Mouse (Mus musculus) neural tube, embryonic 13.5 days (tissue): ENCODE data around the gene Slc25a35. TPM values are rescaled to one million over a fixed set of nuclear protein-coding genes. Genes with fewer than 3 reads are reported as not detected.
A peak's percentile ranks its signal among the peaks of the same experiment; 100 is the strongest.
"Not testable (repeated sequence)": the region's sequence is repeated elsewhere in the genome, so short reads cannot be mapped to it uniquely, and the experiment has no call there.

Experiments used
- ATAC-seq: fragments of 200-750 bp; cut with Nextera tagmentation; 2 replicates; pipeline ENCODE4 v1.8.0; 2017; ENCODE audit warnings: low read depth, mild to moderate bottlenecking, moderate TSS enrichment, moderate library complexity
- H3K27ac ChIP-seq: fragments of 300-500 bp; sonication (generic); replicated peaks from 2 replicates; pipeline ENCODE4 v1.5.1; 2015; ENCODE audit warnings: moderate library complexity, mild to moderate bottlenecking, inconsistent platforms
- H3K27me3 ChIP-seq: fragments of 300-500 bp; sonication (generic); 2 replicates; pipeline ENCODE4 v1.6.1; 2015; ENCODE audit warnings: mild to moderate bottlenecking, inconsistent platforms
- H3K36me3 ChIP-seq: fragments of 300-500 bp; sonication (generic); 2 replicates; pipeline ENCODE4 v1.6.1; 2015; ENCODE audit warnings: mild to moderate bottlenecking, inconsistent platforms
- H3K4me1 ChIP-seq: fragments of 300-500 bp; sonication (generic); replicated peaks from 2 replicates; pipeline ENCODE4 v1.6.1; 2015; ENCODE audit warnings: inconsistent platforms
- H3K4me2 ChIP-seq: fragments of 300-500 bp; sonication (generic); 2 replicates; pipeline ENCODE4 v1.6.1; 2015; ENCODE audit warnings: inconsistent platforms, mild to moderate bottlenecking, moderate library complexity
- H3K4me3 ChIP-seq: fragments of 300-500 bp; sonication (generic); 2 replicates; pipeline ENCODE4 v1.5.1; 2015; ENCODE audit warnings: mild to moderate bottlenecking, inconsistent platforms
- H3K9ac ChIP-seq: fragments of 300-500 bp; sonication (generic); 2 replicates; pipeline ENCODE4 v1.6.1; 2015; ENCODE audit warnings: moderate library complexity, mild to moderate bottlenecking, inconsistent platforms
- H3K9me3 ChIP-seq: fragments of 300-500 bp; sonication (generic); 2 replicates; pipeline ENCODE4 v1.6.1; 2016; ENCODE audit warnings: inconsistent platforms
- WGBS: fragments of 180-500 bp; shearing (Covaris S2); methylation state at CpG from one replicate; pipeline ENCODE4 v1.1.7; 2015; 5-methylcytosine and 5-hydroxymethylcytosine counted together
- polyA plus RNA-seq: library from polyadenylated mRNA; unstranded; fragments of >200 nt; fragmentation: Nextera tagmentation; extraction: Ambion mirVana; gene quantifications from 2 replicates; pipeline ENCODE4 v1.2.1, GENCODE M21; 2015

Gene Slc25a35
- polyA plus RNA-seq: 2.0 and 2.5 TPM in 2 replicates

GRCm38 (mm10) chr11:68967337-68968282 is at the start of gene Slc25a35:
Gene Slc25a35, plus strand, starts transcription at chr11:68968131.
- Histone ChIP-seq H3K4me3 (peak within 1 kb of the TSS; percentile 60), H3K9ac (peak within 1 kb of the TSS; percentile 81), H3K4me1 (peaks cover 15% of the 10 kb centered on the region), H3K27me3 (0 out of 2 replicates have a peak, but pooled peaks cover 3% of the 10 kb centered on the region), H3K4me2 (peak within 1 kb of the TSS; percentile 71), H3K27ac (peak within 1 kb of the TSS; percentile 64), H3K9me3 (no peaks in the 10 kb centered on the region), H3K36me3 (no peaks in the 10 kb centered on the region)
- WGBS: under 1% methylated on average over 50 of the region's 50 CpGs
- ATAC-seq: peak; percentile 96

- no peaks in the 10 kb centered on the region for H3K9me3 ChIP-seq
- no peak overlapping the region for H3K9ac ChIP-seq
- ATAC-seq: no peak
- peaks cover 13% of the 10 kb centered on the region for H3K4me1 ChIP-seq
- no peaks in the 10 kb centered on the region for H3K36me3 ChIP-seq
- H3K27ac ChIP-seq: no peak overlapping the region
- 58% methylated on average over 3 of the region's 3 CpGs for WGBS
- no peak overlapping the region for H3K4me2 ChIP-seq
- H3K27me3 ChIP-seq: no peaks in the 10 kb centered on the region
- H3K4me3 ChIP-seq: no peak overlapping the region
Measured at GRCm38 (mm10) chr11:68923191-68923590, 44.7 kb upstream of the Slc25a35 start.

GRCm38 (mm10) chr11:68924749-68925148 is 43.2 kb upstream of the Slc25a35 start:
- ATAC-seq: no peak
- no peaks in the 10 kb centered on the region for H3K27me3 ChIP-seq
- H3K4me1 ChIP-seq: peaks cover 13% of the 10 kb centered on the region
- 95% methylated on average over 2 of the region's 2 CpGs for WGBS
- no peaks in the 10 kb centered on the region for H3K9me3 ChIP-seq
- no peak overlapping the region for H3K4me3 ChIP-seq
- no peak overlapping the region for H3K9ac ChIP-seq
- no peaks in the 10 kb centered on the region for H3K36me3 ChIP-seq
- no peak overlapping the region for H3K27ac ChIP-seq
- no peak overlapping the region for H3K4me2 ChIP-seq

- no peak within 1 kb of the TSS for H3K4me2 ChIP-seq
- no peak within 1 kb of the TSS for H3K9ac ChIP-seq
- H3K36me3 ChIP-seq: no peaks in the 10 kb centered on the region
- no peak within 1 kb of the TSS for H3K27ac ChIP-seq
- peaks cover 8% of the 10 kb centered on the region for H3K4me1 ChIP-seq
- no peaks in the 10 kb centered on the region; the same call in 1 of the 2 replicates for H3K27me3 ChIP-seq
- H3K4me3 ChIP-seq: no peak within 1 kb of the TSS
- H3K9me3 ChIP-seq: no peaks in the 10 kb centered on the region
- WGBS: 82% methylated on average over 3 of the region's 3 CpGs
- no peak for ATAC-seq
Measured at GRCm38 (mm10) chr11:68926981-68927380, 41.0 kb upstream of the Slc25a35 start, which contains the start of gene Odf4. Gene Odf4, minus strand, starts transcription at chr11:68927081.

GRCm38 (mm10) chr11:68929947-68930346 is 38.0 kb upstream of the Slc25a35 start:
- Histone ChIP-seq H3K9ac (no peak overlapping the region), H3K4me1 (no peaks in the 10 kb centered on the region; the same call in 1 of the 2 replicates), H3K4me3 (no peak overlapping the region), H3K36me3 (no peaks in the 10 kb centered on the region), H3K4me2 (no peak overlapping the region), H3K9me3 (no peaks in the 10 kb centered on the region), H3K27ac (no peak overlapping the region), H3K27me3 (no peaks in the 10 kb centered on the region; the same call in 1 of the 2 replicates)
- no peak for ATAC-seq
- WGBS: 85% methylated on average over 6 of the region's 6 CpGs

GRCm38 (mm10) chr11:68933885-68934507 is 33.9 kb upstream of the Slc25a35 start:
- Histone ChIP-seq H3K27ac (peak overlapping the region; percentile 50; the same call in 1 of the 2 replicates), H3K9ac (no peak overlapping the region), H3K4me1 (peaks cover under 1% of the 10 kb centered on the region; the same call in 1 of the 2 replicates), H3K4me2 (no peak overlapping the region), H3K36me3 (no peaks in the 10 kb centered on the region), H3K27me3 (no peaks in the 10 kb centered on the region; the same call in 1 of the 2 replicates), H3K4me3 (no peak overlapping the region), H3K9me3 (no peaks in the 10 kb centered on the region)
- WGBS: 69% methylated on average over 5 of the region's 5 CpGs
- no peak for ATAC-seq

GRCm38 (mm10) chr11:68936951-68937350 is 31.0 kb upstream of the Slc25a35 start:
- 90% methylated on average over 4 of the region's 4 CpGs for WGBS
- H3K36me3 ChIP-seq, H3K27ac ChIP-seq, H3K4me3 ChIP-seq, H3K4me2 ChIP-seq, ATAC-seq, H3K9ac ChIP-seq, H3K9me3 ChIP-seq, H3K27me3 ChIP-seq: not testable (repeated sequence)
- peaks cover 18% of the 10 kb centered on the region for H3K4me1 ChIP-seq

- ATAC-seq: peak; percentile 99
- WGBS: 3% methylated on average over 16 of the region's 16 CpGs
- peak overlapping the region; percentile 83 for H3K27ac ChIP-seq
Measured at GRCm38 (mm10) chr11:68939451-68940304, 28.3 kb upstream of the Slc25a35 start.

GRCm38 (mm10) chr11:68940516-68940915 is 27.4 kb upstream of the Slc25a35 start:
- Histone ChIP-seq H3K27me3 (no peaks in the 10 kb centered on the region), H3K4me3 (peak overlapping the region; percentile 52), H3K4me1 (peaks cover 18% of the 10 kb centered on the region), H3K9me3 (no peaks in the 10 kb centered on the region), H3K4me2 (peak overlapping the region; percentile 62), H3K27ac (peak overlapping the region; percentile 83), H3K9ac (peak overlapping the region; percentile 74), H3K36me3 (peaks cover 13% of the 10 kb centered on the region; the same call in 1 of the 2 replicates)
- 59% methylated on average over 4 of the region's 4 CpGs for WGBS
- no peak for ATAC-seq

More at GRCm38 (mm10) chr11:68939451-68940304, 28.3 kb upstream of the Slc25a35 start:
- peak overlapping the region; percentile 52 for H3K4me3 ChIP-seq
- H3K9me3 ChIP-seq: no peaks in the 10 kb centered on the region
- H3K9ac ChIP-seq: peak overlapping the region; percentile 74
- H3K4me2 ChIP-seq: peak overlapping the region; percentile 62
- H3K4me1 ChIP-seq: peaks cover 18% of the 10 kb centered on the region
- peaks cover 10% of the 10 kb centered on the region; the same call in 1 of the 2 replicates for H3K36me3 ChIP-seq
- no peaks in the 10 kb centered on the region for H3K27me3 ChIP-seq

GRCm38 (mm10) chr11:68942731-68943130 is 25.2 kb upstream of the Slc25a35 start:
- H3K4me3 ChIP-seq: no peak overlapping the region
- H3K4me2 ChIP-seq: no peak overlapping the region
- no peaks in the 10 kb centered on the region for H3K9me3 ChIP-seq
- peaks cover 31% of the 10 kb centered on the region for H3K4me1 ChIP-seq
- peaks cover 14% of the 10 kb centered on the region for H3K27me3 ChIP-seq
- H3K9ac ChIP-seq: no peak overlapping the region
- WGBS: 88% methylated on average over 8 of the region's 8 CpGs
- ATAC-seq: no peak
- H3K27ac ChIP-seq: no peak overlapping the region
- H3K36me3 ChIP-seq: peaks cover 13% of the 10 kb centered on the region; the same call in 1 of the 2 replicates

- H3K4me2 ChIP-seq: no peak overlapping the region
- no peak overlapping the region for H3K27ac ChIP-seq
- ATAC-seq: no peak
- peaks cover 13% of the 10 kb centered on the region; the same call in 1 of the 2 replicates for H3K36me3 ChIP-seq
- peaks cover 24% of the 10 kb centered on the region for H3K4me1 ChIP-seq
- H3K9ac ChIP-seq: no peak overlapping the region
- no peaks in the 10 kb centered on the region for H3K9me3 ChIP-seq
- WGBS: 78% methylated on average over 2 of the region's 2 CpGs
- H3K4me3 ChIP-seq: no peak overlapping the region
- H3K27me3 ChIP-seq: peaks cover 19% of the 10 kb centered on the region
Measured at GRCm38 (mm10) chr11:68945245-68945644, 22.7 kb upstream of the Slc25a35 start.
